Mouse (Mus musculus) 3134 (cell line): ENCODE data around the gene Mgat4c.
A peak's percentile ranks its signal among the peaks of the same experiment; 100 is the strongest.

ENCODE experiments used
- DNase-seq: peaks from one replicate; pipeline ENCODE4 v3.0.0-alpha.2; 2011; ENCODE audit warnings: low spot score; ENCODE audit not compliant: insufficient read length; ENCODE audit errors: extremely low read depth

The Mgat4c gene

GRCm38 (mm10) chr10:101681437-101681912, at the start of gene Mgat4c:
Gene Mgat4c, plus strand, starts transcription at chr10:101681487.
- DNase-seq = no peak

GRCm38 (mm10) chr10:101635266-101635665, 46.0 kb upstream of the Mgat4c start:
- peak; percentile 4 for DNase-seq

GRCm38 (mm10) chr10:101641048-101641447, 40.2 kb upstream of the Mgat4c start:
- DNase-seq = no peak

GRCm38 (mm10) chr10:101681914-101682313, 627 bp downstream of the Mgat4c start:
- DNase-seq = no peak

GRCm38 (mm10) chr10:101761828-101762227, 80.5 kb downstream of the Mgat4c start:
- no peak for DNase-seq

- no peak for DNase-seq
These were observed 89.4 kb downstream of the Mgat4c start for GRCm38 (mm10) chr10:101770688-101771087.

- DNase-seq = no peak
These were observed 89.9 kb downstream of the Mgat4c start for GRCm38 (mm10) chr10:101771157-101771556.

- no peak for DNase-seq
These were observed 102.0 kb downstream of the Mgat4c start for GRCm38 (mm10) chr10:101783161-101783744.

- DNase-seq = no peak
These were observed 114.2 kb downstream of the Mgat4c start for GRCm38 (mm10) chr10:101795507-101795906.

- DNase-seq = no peak
These were observed 117.7 kb downstream of the Mgat4c start for GRCm38 (mm10) chr10:101798831-101799474.

- DNase-seq = no peak
These were observed 127.5 kb downstream of the Mgat4c start for GRCm38 (mm10) chr10:101808768-101809167.

GRCm38 (mm10) chr10:101816902-101817301, 135.6 kb downstream of the Mgat4c start:
- DNase-seq = no peak

GRCm38 (mm10) chr10:101827944-101828343, 146.7 kb downstream of the Mgat4c start:
- DNase-seq = no peak

GRCm38 (mm10) chr10:101856115-101856514, 174.8 kb downstream of the Mgat4c start:
- no peak for DNase-seq

- DNase-seq = no peak
These were observed 208.6 kb downstream of the Mgat4c start for GRCm38 (mm10) chr10:101889866-101890265.

- DNase-seq = no peak
These were observed 236.1 kb downstream of the Mgat4c start for GRCm38 (mm10) chr10:101917328-101917814.

- DNase-seq = no peak
These were observed 316.3 kb downstream of the Mgat4c start for GRCm38 (mm10) chr10:101997612-101998011.

- DNase-seq = no peak
These were observed 361.2 kb downstream of the Mgat4c start for GRCm38 (mm10) chr10:102042513-102042912.

- no peak for DNase-seq
These were observed 374.9 kb downstream of the Mgat4c start for GRCm38 (mm10) chr10:102056218-102056617.

- DNase-seq = no peak
These were observed 375.8 kb downstream of the Mgat4c start for GRCm38 (mm10) chr10:102056975-102057565.

GRCm38 (mm10) chr10:102074541-102075398, 393.5 kb downstream of the Mgat4c start:
- DNase-seq = no peak
